Mouse (Mus musculus) spleen, adult 2 months (tissue): ENCODE measurements around the gene Tspan11.

Experiments used
- CTCF ChIP-seq: fragments of 200-500 bp; IDR thresholded peaks from 2 replicates; pipeline ENCODE4 v1.5.1; 2011; ENCODE audit warnings: mild to moderate bottlenecking, inconsistent platforms; ENCODE audit not compliant: insufficient read depth, insufficient read length, insufficient replicate concordance; ENCODE audit errors: extremely low read depth
- POLR2A ChIP-seq: fragments of 200-500 bp; IDR thresholded peaks from 2 replicates; pipeline ENCODE4 v1.6.1; 2011; ENCODE audit warnings: low read depth, low read length, inconsistent platforms

- TF ChIP-seq CTCF, result no peak
- no peak for TF ChIP-seq POLR2A
Measured at GRCm38 (mm10) chr6:127897342-127897741, 10.0 kb downstream of the Tspan11 start.
